Mouse (Mus musculus) CH12F3 (cell line): ENCODE results near the gene Fgfr2.
"Not testable (repeated sequence)": the region's sequence is repeated elsewhere in the genome, so short reads cannot be mapped to it uniquely, and the experiment has no call there.

Source experiments
- in situ Hi-C: fragments of 300-500 bp; cut with MboI; formaldehyde crosslinking; loops from 2 replicates; pipeline ENCODE4 v1.14.3; 2020; ENCODE audit warnings: low sequenced_read_pairs

Fgfr2 gene

GRCm38 (mm10) chr7:130673169-130674033, 2449.7 kb downstream of the Fgfr2 start:
- in situ Hi-C loops = no loop called here

DNA sequence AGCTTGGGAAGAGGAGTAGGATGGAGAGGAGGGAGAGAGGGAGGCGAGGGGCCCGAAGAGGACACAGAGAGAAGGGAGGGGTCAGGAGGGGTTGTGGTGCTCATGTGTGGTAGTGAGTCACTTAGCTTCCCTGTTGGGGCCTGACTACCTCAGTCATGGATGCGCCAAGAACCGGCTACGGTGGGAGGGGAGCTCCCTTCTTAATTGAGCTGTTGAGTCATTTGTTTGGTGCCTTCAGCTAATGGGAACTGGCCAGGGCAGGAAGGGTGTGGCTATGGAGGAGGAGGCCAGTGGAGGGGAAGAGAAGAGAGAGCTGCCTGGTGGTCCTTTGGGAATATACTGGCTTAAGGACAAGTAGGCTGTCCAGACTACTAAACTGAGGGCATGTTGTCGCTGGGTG, 2451.8 kb downstream of the Fgfr2 start:
- in situ Hi-C loops = no loop called here

GRCm38 (mm10) chr7:130670358-130670757, 2452.8 kb downstream of the Fgfr2 start:
- in situ Hi-C loops = no loop called here

GRCm38 (mm10) chr7:130669370-130669881, 2453.7 kb downstream of the Fgfr2 start:
- in situ Hi-C loops = no loop called here

- in situ Hi-C loops = no loop called here
Measured at GRCm38 (mm10) chr7:130668729-130669281, 2454.3 kb downstream of the Fgfr2 start.

- in situ Hi-C loops = not testable (repeated sequence)
Measured at GRCm38 (mm10) chr7:130668013-130668412, 2455.1 kb downstream of the Fgfr2 start.

GRCm38 (mm10) chr7:130665358-130665757, 2457.8 kb downstream of the Fgfr2 start:
- in situ Hi-C loops = no loop called here

DNA sequence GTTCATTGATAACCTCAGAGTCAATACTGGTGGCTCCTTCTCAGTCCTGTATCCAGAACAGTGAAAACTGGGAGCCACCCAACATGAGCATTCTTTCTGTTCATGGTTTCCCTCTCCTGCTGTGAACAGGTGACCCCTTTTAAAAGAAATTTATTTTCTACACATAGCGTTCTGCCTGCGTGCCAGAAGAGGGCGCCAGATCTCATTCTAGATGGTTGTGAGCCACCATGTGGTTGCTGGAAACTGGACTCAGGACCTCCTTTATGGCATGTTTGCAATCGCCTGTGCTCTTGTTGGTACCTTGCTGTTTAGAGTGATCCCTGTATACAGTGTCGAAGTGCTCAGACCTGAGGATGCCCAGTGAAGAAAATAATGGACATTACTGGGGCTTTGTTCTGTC, 2458.5 kb downstream of the Fgfr2 start:
- in situ Hi-C loops = no loop called here

DNA sequence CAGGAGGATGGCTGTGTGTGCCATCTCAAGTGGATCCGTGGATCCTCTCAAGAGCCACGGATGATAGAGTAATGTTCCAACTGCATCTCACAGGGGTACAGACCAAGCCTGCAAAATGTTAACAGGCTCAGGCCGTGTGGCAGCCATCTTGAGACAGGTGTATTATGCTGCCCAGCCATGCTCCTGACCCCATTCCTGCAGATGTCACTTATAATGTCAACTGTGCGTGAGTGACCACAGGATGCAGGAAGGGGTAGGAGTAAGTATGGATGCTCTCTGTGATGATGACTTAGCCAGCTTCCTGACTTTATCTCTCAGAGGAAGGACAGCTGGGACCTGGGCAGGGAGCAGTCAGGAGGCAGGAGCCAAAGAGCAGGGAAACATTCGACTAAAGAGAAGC, 2459.1 kb downstream of the Fgfr2 start:
- in situ Hi-C loops = no loop called here

DNA sequence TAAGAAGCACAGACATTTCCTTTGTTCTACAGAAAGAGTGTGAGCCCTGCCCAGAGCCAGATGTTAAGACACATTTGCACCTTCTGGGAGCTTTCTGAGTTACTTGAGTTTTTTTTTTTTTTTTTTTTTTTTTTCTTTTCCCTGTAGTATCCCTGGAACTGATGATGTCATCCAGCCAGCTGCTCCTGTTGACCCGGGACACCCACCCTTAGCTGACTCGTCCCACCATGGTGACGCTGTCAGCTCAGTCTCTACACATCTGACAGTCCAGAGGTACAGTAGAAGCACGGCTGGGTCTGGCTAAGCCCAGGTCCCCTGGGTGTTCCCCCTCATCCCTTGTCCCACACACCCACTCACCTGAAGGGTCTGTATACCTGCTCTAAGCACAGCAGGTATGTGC, 2460.3 kb downstream of the Fgfr2 start:
- in situ Hi-C loops = no loop called here

DNA sequence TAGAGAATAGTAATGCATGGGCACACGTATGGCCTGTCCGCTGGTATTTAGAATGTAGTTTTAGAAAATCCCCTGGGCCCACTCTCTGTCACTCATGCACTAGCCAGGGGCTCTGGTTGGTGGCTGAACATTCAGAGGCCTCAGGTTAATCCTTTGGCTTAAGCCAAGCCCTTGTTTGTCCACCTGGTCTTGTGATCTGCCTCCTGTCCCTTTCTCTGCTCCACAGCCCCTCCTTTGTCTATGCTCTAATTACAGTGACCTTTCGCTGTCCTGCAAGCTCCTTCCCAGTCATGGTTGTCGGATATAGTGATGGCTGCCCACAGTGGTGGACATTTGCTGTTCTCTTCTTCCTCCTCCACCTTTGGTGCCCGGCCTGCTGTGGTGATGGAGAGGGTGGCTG, 2460.9 kb downstream of the Fgfr2 start:
- in situ Hi-C loops = no loop called here

GRCm38 (mm10) chr7:130659129-130659528, 2464.0 kb downstream of the Fgfr2 start:
- in situ Hi-C loops = no loop called here

DNA sequence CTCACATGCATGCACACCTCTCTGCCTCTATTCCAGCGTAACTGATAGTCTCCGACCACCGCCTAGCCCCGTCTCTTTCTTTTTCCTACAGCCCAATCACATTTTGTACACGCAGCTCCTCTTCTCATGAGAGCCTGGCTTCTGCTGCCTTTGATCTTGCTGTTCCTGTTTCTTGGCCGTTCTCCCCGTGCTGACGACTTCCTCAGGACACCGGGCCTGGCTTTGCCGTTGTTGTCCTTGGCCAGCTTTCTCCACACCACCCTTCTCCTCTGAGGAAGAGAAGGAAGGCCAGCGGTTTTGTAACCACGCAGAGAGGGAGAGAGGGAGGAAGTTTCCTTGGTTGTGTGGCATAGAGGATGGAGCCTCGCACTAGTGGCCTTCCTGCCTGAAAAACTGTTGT, 2465.4 kb downstream of the Fgfr2 start:
- in situ Hi-C loops = no loop called here

GRCm38 (mm10) chr7:130656965-130657364, 2466.2 kb downstream of the Fgfr2 start:
- in situ Hi-C loops = no loop called here

- in situ Hi-C loops = no loop called here
Measured at GRCm38 (mm10) chr7:130654562-130654961, 2468.6 kb downstream of the Fgfr2 start.

- in situ Hi-C loops = no loop called here
Measured at GRCm38 (mm10) chr7:130653036-130653555, 2470.1 kb downstream of the Fgfr2 start.

DNA sequence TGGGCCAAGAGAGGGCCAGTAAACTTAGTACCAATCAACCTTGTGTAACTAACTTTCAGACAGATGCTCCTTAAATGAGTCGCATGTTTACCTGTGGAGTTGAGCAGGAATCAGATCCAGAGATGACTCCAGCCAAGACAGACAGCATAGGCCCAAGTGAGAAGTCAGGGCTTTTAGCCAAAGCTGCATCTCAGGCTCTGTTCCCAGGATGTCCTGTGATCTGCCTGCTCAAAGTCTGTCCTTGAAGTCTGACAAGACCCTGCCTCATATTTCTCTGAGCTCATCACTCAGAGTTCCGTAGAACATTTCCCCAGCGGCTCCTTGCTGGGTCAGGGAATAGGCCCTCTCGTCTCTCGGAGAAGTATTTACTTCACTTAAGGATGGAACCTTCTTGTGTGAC, 2472.5 kb downstream of the Fgfr2 start:
- in situ Hi-C loops = no loop called here

GRCm38 (mm10) chr7:130649257-130649656, 2473.9 kb downstream of the Fgfr2 start:
- in situ Hi-C loops = no loop called here

- in situ Hi-C loops = no loop called here
Measured at GRCm38 (mm10) chr7:130648061-130648460, 2475.1 kb downstream of the Fgfr2 start.

- in situ Hi-C loops = no loop called here
Measured at GRCm38 (mm10) chr7:130646762-130647139, 2476.4 kb downstream of the Fgfr2 start.

- in situ Hi-C loops = no loop called here
Measured at GRCm38 (mm10) chr7:130645994-130646761, 2477.0 kb downstream of the Fgfr2 start.
